Mouse (Mus musculus) embryonic facial prominence, embryonic 11.5 days (tissue): ENCODE data around the gene Pcyox1. TPM values are rescaled to one million over a fixed set of nuclear protein-coding genes. Genes with fewer than 3 reads are reported as not detected.
A peak's percentile ranks its signal among the peaks of the same experiment; 100 is the strongest.
"Not testable (repeated sequence)": the region's sequence is repeated elsewhere in the genome, so short reads cannot be mapped to it uniquely, and the experiment has no call there.

Source experiments
- ATAC-seq: fragments of 200-750 bp; cut with Nextera tagmentation; replicated peaks from 2 replicates; pipeline ENCODE4 v1.8.0; 2017; ENCODE audit warnings: low read depth; ENCODE audit not compliant: insufficient number of reproducible peaks, low FRiP score, low TSS enrichment
- DNase-seq: peaks from one replicate; pipeline ENCODE4 v3.0.0-alpha.2; 2015; ENCODE audit warnings: low spot score
- H3K27ac ChIP-seq: fragments of 300-500 bp; sonication (generic); replicated peaks from 2 replicates; pipeline ENCODE4 v1.5.1; 2014; ENCODE audit warnings: mild to moderate bottlenecking, low read depth, low read length, control low read depth
- H3K27me3 ChIP-seq: fragments of 300-500 bp; sonication (generic); 2 replicates; pipeline ENCODE4 v1.6.1; 2014; ENCODE audit warnings: mild to moderate bottlenecking, low read length, moderate library complexity, mixed read lengths; ENCODE audit not compliant: control insufficient read depth, insufficient read depth
- H3K36me3 ChIP-seq: fragments of 300-500 bp; sonication (generic); replicated peaks from 2 replicates; pipeline ENCODE4 v1.6.1; 2014; ENCODE audit warnings: low read depth, mild to moderate bottlenecking, low read length, moderate library complexity, mixed read lengths; ENCODE audit not compliant: control insufficient read depth, insufficient read depth
- H3K4me1 ChIP-seq: fragments of 300-500 bp; sonication (generic); 2 replicates; pipeline ENCODE4 v1.6.1; 2014; ENCODE audit warnings: low read length, mixed read lengths; ENCODE audit not compliant: control insufficient read depth, insufficient read depth
- H3K4me2 ChIP-seq: fragments of 300-500 bp; sonication (generic); 2 replicates; pipeline ENCODE4 v1.6.1; 2014; ENCODE audit warnings: low read depth, mild to moderate bottlenecking, control low read depth, low read length, moderate library complexity
- H3K4me3 ChIP-seq: fragments of 300-500 bp; sonication (generic); 2 replicates; pipeline ENCODE4 v1.5.1; 2014; ENCODE audit warnings: low read depth, low read length, control low read depth
- H3K9ac ChIP-seq: fragments of 300-500 bp; sonication (generic); replicated peaks from 2 replicates; pipeline ENCODE4 v1.6.1; 2014; ENCODE audit warnings: mild to moderate bottlenecking, control low read depth, low read length
- H3K9me3 ChIP-seq: fragments of 300-500 bp; sonication (generic); replicated peaks from 2 replicates; pipeline ENCODE4 v1.6.1; 2016; ENCODE audit warnings: mild to moderate bottlenecking, low read length, inconsistent platforms, mixed read lengths; ENCODE audit not compliant: control insufficient read depth
- WGBS: fragments of 180-500 bp; shearing (Covaris S2); extraction: QIAGEN DNeasy Blood & Tissue Kit; methylation state at CpG from one replicate; pipeline ENCODE4 v1.1.7; 2014; 5-methylcytosine and 5-hydroxymethylcytosine counted together
- polyA plus RNA-seq: library from polyadenylated mRNA; unstranded; fragments of >200 nt; fragmentation: Nextera tagmentation; extraction: Ambion mirVana; gene quantifications from 2 replicates; pipeline ENCODE4 v1.2.1, GENCODE M21; 2014

Pcyox1 gene
- polyA plus RNA-seq, 1 experiment from 2014 or later = 73.6 TPM

GRCm38 (mm10) chr6:86382551-86382950, 14.4 kb downstream of the Pcyox1 start:
- no peak overlapping the region for H3K27ac ChIP-seq
- H3K4me3 ChIP-seq = no peak overlapping the region
- H3K36me3 ChIP-seq = peaks cover 9% of the 10 kb centered on the region; the same call in 1 of the 2 replicates
- H3K9me3 ChIP-seq = no peaks in the 10 kb centered on the region
- no peak overlapping the region for H3K4me2 ChIP-seq
- no peak for ATAC-seq
- DNase-seq = no peak
- no peaks in the 10 kb centered on the region for H3K27me3 ChIP-seq
- H3K9ac ChIP-seq = no peak overlapping the region
- H3K4me1 ChIP-seq = no peaks in the 10 kb centered on the region

- H3K27ac ChIP-seq, H3K9ac ChIP-seq, H3K4me3 ChIP-seq, H3K9me3 ChIP-seq, DNase-seq, H3K4me1 ChIP-seq, H3K4me2 ChIP-seq, ATAC-seq, H3K27me3 ChIP-seq: not testable (repeated sequence)
- H3K36me3 ChIP-seq = peaks cover 14% of the 10 kb centered on the region
- 87% methylated on average over 5 of the region's 8 CpGs for WGBS
Observed at GRCm38 (mm10) chr6:86380112-86380511, 16.8 kb downstream of the Pcyox1 start.

- no peak overlapping the region for H3K4me2 ChIP-seq
- ATAC-seq (no peak), DNase-seq (no peak)
- no peaks in the 10 kb centered on the region for H3K27me3 ChIP-seq
- H3K4me3 ChIP-seq = no peak overlapping the region
- no peak overlapping the region for H3K9ac ChIP-seq
- no peaks in the 10 kb centered on the region for H3K4me1 ChIP-seq
- H3K9me3 ChIP-seq = no peaks in the 10 kb centered on the region
- H3K36me3 ChIP-seq = peaks cover 14% of the 10 kb centered on the region
- 87% methylated on average over 3 of the region's 3 CpGs for WGBS
- H3K27ac ChIP-seq = no peak overlapping the region
Observed at GRCm38 (mm10) chr6:86378341-86378740, 18.6 kb downstream of the Pcyox1 start.

GRCm38 (mm10) chr6:86373556-86373955, 23.4 kb downstream of the Pcyox1 start:
- 97% methylated on average over 6 of the region's 6 CpGs for WGBS
- peaks cover 13% of the 10 kb centered on the region for H3K36me3 ChIP-seq
- DNase-seq (no peak), ATAC-seq (no peak)
- H3K4me1 ChIP-seq = no peaks in the 10 kb centered on the region
- no peak overlapping the region for H3K27ac ChIP-seq
- H3K9me3 ChIP-seq = no peaks in the 10 kb centered on the region
- no peak overlapping the region for H3K9ac ChIP-seq
- no peak overlapping the region for H3K4me2 ChIP-seq
- no peak overlapping the region for H3K4me3 ChIP-seq
- no peaks in the 10 kb centered on the region for H3K27me3 ChIP-seq

- Histone ChIP-seq H3K4me3 (peak overlapping the region; percentile 96), H3K36me3 (peaks cover under 1% of the 10 kb centered on the region), H3K4me1 (no peaks in the 10 kb centered on the region), H3K9me3 (no peaks in the 10 kb centered on the region), H3K9ac (peak overlapping the region; percentile 92), H3K4me2 (peak overlapping the region; percentile 81), H3K27ac (peak overlapping the region; percentile 76), H3K27me3 (no peaks in the 10 kb centered on the region)
- 4% methylated on average over 12 of the region's 12 CpGs for WGBS
- no peak for DNase-seq
- ATAC-seq = no peak
Observed at GRCm38 (mm10) chr6:86371950-86372516, 24.9 kb downstream of the Pcyox1 start.

GRCm38 (mm10) chr6:86371340-86371911, 25.5 kb downstream of the Pcyox1 start:
- ATAC-seq = peak; percentile 95

GRCm38 (mm10) chr6:86370764-86371339, 26.1 kb downstream of the Pcyox1 start, which contains the start of gene Snrpg:
Snrpg (plus strand) TSS chr6:86371304.
- peak; percentile 22 for DNase-seq
- 22% methylated on average over 15 of the region's 15 CpGs for WGBS
- peak within 1 kb of the TSS; percentile 81 for H3K4me2 ChIP-seq
- peak within 1 kb of the TSS; percentile 92 for H3K9ac ChIP-seq
- no peaks in the 10 kb centered on the region for H3K36me3 ChIP-seq
- H3K27me3 ChIP-seq = no peaks in the 10 kb centered on the region
- no peaks in the 10 kb centered on the region for H3K4me1 ChIP-seq
- H3K9me3 ChIP-seq = no peaks in the 10 kb centered on the region
- H3K27ac ChIP-seq = peak within 1 kb of the TSS; percentile 76
- H3K4me3 ChIP-seq = peak within 1 kb of the TSS; percentile 96
- ATAC-seq = no peak; the same call in 1 of the 2 replicates

More at GRCm38 (mm10) chr6:86371340-86371911, 25.5 kb downstream of the Pcyox1 start:
- Histone ChIP-seq H3K9me3 (no peaks in the 10 kb centered on the region), H3K27me3 (no peaks in the 10 kb centered on the region), H3K27ac (peak overlapping the region; percentile 76), H3K4me1 (no peaks in the 10 kb centered on the region), H3K9ac (peak overlapping the region; percentile 92), H3K36me3 (no peaks in the 10 kb centered on the region; the same call in 1 of the 2 replicates), H3K4me3 (peak overlapping the region; percentile 96), H3K4me2 (peak overlapping the region; percentile 81)
- WGBS = under 1% methylated on average over 50 of the region's 50 CpGs
- DNase-seq = peak; percentile 97

GRCm38 (mm10) chr6:86370093-86370713, 26.8 kb downstream of the Pcyox1 start:
- no peaks in the 10 kb centered on the region for H3K36me3 ChIP-seq
- 60% methylated on average over 3 of the region's 3 CpGs for WGBS
- no peaks in the 10 kb centered on the region for H3K4me1 ChIP-seq
- ATAC-seq (no peak), DNase-seq (peak; percentile 21)
- no peak overlapping the region; the same call in 1 of the 2 replicates for H3K4me3 ChIP-seq
- H3K9me3 ChIP-seq = no peaks in the 10 kb centered on the region
- no peak overlapping the region for H3K4me2 ChIP-seq
- no peak overlapping the region; the same call in 1 of the 2 replicates for H3K9ac ChIP-seq
- no peaks in the 10 kb centered on the region for H3K27me3 ChIP-seq
- H3K27ac ChIP-seq = no peak overlapping the region
